Mouse (Mus musculus): ENCODE data around the gene Vps39. TPM values are rescaled to one million over a fixed set of nuclear protein-coding genes. Genes with fewer than 3 reads are reported as not detected.

The Vps39 gene
- total RNA-seq, 1 experiment = 22.4 TPM

GRCm38 (mm10) chr2:120284094-120284493 lies 68.8 kb downstream of the Vps39 start:
- Histone ChIP-seq H3K4me1 (ENCODE audit: control insufficient read depth in 2 of 2, insufficient read depth in 2 of 2, low read length in 2 of 2, poor library complexity in 1 of 2) (no peaks in the 10 kb centered on the region), H3K9me3 (ENCODE audit: control insufficient read depth, insufficient read depth, low read depth, low read length) (no peaks in the 10 kb centered on the region), H3K36me3 (ENCODE audit: control insufficient read depth, insufficient read depth, low read length, poor library complexity, severe bottlenecking) (no peaks in the 10 kb centered on the region), H3K4me3 (ENCODE audit: insufficient read depth in 1 of 2, low read depth in 1 of 2, low read length in 2 of 2, poor library complexity in 1 of 2, severe bottlenecking in 1 of 2) (no peak overlapping the region), H3K9ac (ENCODE audit: insufficient read depth, low read depth, low read length, poor library complexity, severe bottlenecking) (no peak overlapping the region), H3K27ac (ENCODE audit: insufficient read depth, low read depth, low read length, poor library complexity, severe bottlenecking) (no peak overlapping the region)
- in situ Hi-C loops (cut with MboI; ENCODE audit: low sequenced_read_pairs in 2 of 2, unreplicated experiment in 2 of 2) = loop anchor here (10.0 to 25.0 kb wide), 2 partner anchors 97 to 109 kb away; no protein-coding TSS in a partner anchor
- DNase-seq (ENCODE audit: low read depth, low spot score) = no peak
- TF ChIP-seq ZC3H11A (IDR thresholded peaks at IDR 0.05; ENCODE audit: borderline replicate concordance, low read depth, low read length) = no peak
- no peak for TF ChIP-seq ZNF384 (IDR thresholded peaks at IDR 0.05; ENCODE audit: low read depth, low read length)
- TF ChIP-seq HCFC1 (IDR thresholded peaks at IDR 0.05; ENCODE audit: borderline replicate concordance, insufficient read depth, low read length) = no peak
- TF ChIP-seq MAFK (IDR thresholded peaks at IDR 0.05; ENCODE audit: insufficient read depth, low read depth, low read length) = no peak
- TF ChIP-seq CHD2 (IDR thresholded peaks at IDR 0.05; ENCODE audit: low read depth, low read length) = no peak

GRCm38 (mm10) chr2:120283550-120283949 lies 69.4 kb downstream of the Vps39 start:
- Histone ChIP-seq H3K9me3 (ENCODE audit: control insufficient read depth, insufficient read depth, low read depth, low read length) (no peaks in the 10 kb centered on the region), H3K4me1 (ENCODE audit: control insufficient read depth in 2 of 2, insufficient read depth in 2 of 2, low read length in 2 of 2, poor library complexity in 1 of 2) (no peaks in the 10 kb centered on the region), H3K4me3 (ENCODE audit: insufficient read depth in 1 of 2, low read depth in 1 of 2, low read length in 2 of 2, poor library complexity in 1 of 2, severe bottlenecking in 1 of 2) (no peak overlapping the region), H3K27ac (ENCODE audit: insufficient read depth, low read depth, low read length, poor library complexity, severe bottlenecking) (no peak overlapping the region), H3K36me3 (ENCODE audit: control insufficient read depth, insufficient read depth, low read length, poor library complexity, severe bottlenecking) (no peaks in the 10 kb centered on the region), H3K9ac (ENCODE audit: insufficient read depth, low read depth, low read length, poor library complexity, severe bottlenecking) (no peak overlapping the region)
- DNase-seq (ENCODE audit: low read depth, low spot score) = no peak
- no peak for TF ChIP-seq ZC3H11A (IDR thresholded peaks at IDR 0.05; ENCODE audit: borderline replicate concordance, low read depth, low read length)
- no peak for TF ChIP-seq MAFK (IDR thresholded peaks at IDR 0.05; ENCODE audit: insufficient read depth, low read depth, low read length)
- no peak for TF ChIP-seq HCFC1 (IDR thresholded peaks at IDR 0.05; ENCODE audit: borderline replicate concordance, insufficient read depth, low read length)
- TF ChIP-seq CHD2 (IDR thresholded peaks at IDR 0.05; ENCODE audit: low read depth, low read length) = no peak
- TF ChIP-seq ZNF384 (IDR thresholded peaks at IDR 0.05; ENCODE audit: low read depth, low read length) = no peak
- in situ Hi-C loops (cut with MboI; ENCODE audit: low sequenced_read_pairs in 2 of 2, unreplicated experiment in 2 of 2) = loop anchor here (10.0 to 25.0 kb wide), 2 partner anchors 96 to 109 kb away; no protein-coding TSS in a partner anchor

- TF ChIP-seq ZNF384 (IDR thresholded peaks at IDR 0.05; ENCODE audit: low read depth, low read length) (no peak), CHD2 (IDR thresholded peaks at IDR 0.05; ENCODE audit: low read depth, low read length) (no peak), MAFK (IDR thresholded peaks at IDR 0.05; ENCODE audit: insufficient read depth, low read depth, low read length) (no peak), HCFC1 (IDR thresholded peaks at IDR 0.05; ENCODE audit: borderline replicate concordance, insufficient read depth, low read length) (no peak), ZC3H11A (IDR thresholded peaks at IDR 0.05; ENCODE audit: borderline replicate concordance, low read depth, low read length) (no peak)
- no peak for DNase-seq (ENCODE audit: low read depth, low spot score)
- no peak overlapping the region for H3K9ac ChIP-seq (ENCODE audit: insufficient read depth, low read depth, low read length, poor library complexity, severe bottlenecking)
- no peaks in the 10 kb centered on the region for H3K36me3 ChIP-seq (ENCODE audit: control insufficient read depth, insufficient read depth, low read length, poor library complexity, severe bottlenecking)
- in situ Hi-C loops (cut with MboI; ENCODE audit: low sequenced_read_pairs in 2 of 2, unreplicated experiment in 2 of 2) = loop anchor here (10.0 to 25.0 kb wide), 2 partner anchors 94 to 106 kb away; no protein-coding TSS in a partner anchor
- H3K27ac ChIP-seq (ENCODE audit: insufficient read depth, low read depth, low read length, poor library complexity, severe bottlenecking) = no peak overlapping the region
- 0 out of 4 replicates have a peak, but pooled peaks cover 0 to 3% of the 10 kb centered on the region in 2 experiments for H3K4me1 ChIP-seq (ENCODE audit: control insufficient read depth in 2 of 2, insufficient read depth in 2 of 2, low read length in 2 of 2, poor library complexity in 1 of 2)
- H3K4me3 ChIP-seq (ENCODE audit: insufficient read depth in 1 of 2, low read depth in 1 of 2, low read length in 2 of 2, poor library complexity in 1 of 2, severe bottlenecking in 1 of 2) = no peak overlapping the region
- no peaks in the 10 kb centered on the region for H3K9me3 ChIP-seq (ENCODE audit: control insufficient read depth, insufficient read depth, low read depth, low read length)
These were observed 71.7 kb downstream of the Vps39 start for GRCm38 (mm10) chr2:120281221-120281620.

- no peaks in the 10 kb centered on the region for H3K9me3 ChIP-seq (ENCODE audit: control insufficient read depth, insufficient read depth, low read depth, low read length)
- 0 out of 4 replicates have a peak, but pooled peaks cover 0 to 3% of the 10 kb centered on the region in 2 experiments for H3K4me1 ChIP-seq (ENCODE audit: control insufficient read depth in 2 of 2, insufficient read depth in 2 of 2, low read length in 2 of 2, poor library complexity in 1 of 2)
- peak; percentile 31 for DNase-seq (ENCODE audit: low read depth, low spot score)
- peak; percentile 20; the same call in 1 of the 2 replicates for TF ChIP-seq ZC3H11A (IDR thresholded peaks at IDR 0.05; ENCODE audit: borderline replicate concordance, low read depth, low read length)
- no peak for TF ChIP-seq CHD2 (IDR thresholded peaks at IDR 0.05; ENCODE audit: low read depth, low read length)
- no peak for TF ChIP-seq ZNF384 (IDR thresholded peaks at IDR 0.05; ENCODE audit: low read depth, low read length)
- no peak overlapping the region for H3K4me3 ChIP-seq (ENCODE audit: insufficient read depth in 1 of 2, low read depth in 1 of 2, low read length in 2 of 2, poor library complexity in 1 of 2, severe bottlenecking in 1 of 2)
- H3K36me3 ChIP-seq (ENCODE audit: control insufficient read depth, insufficient read depth, low read length, poor library complexity, severe bottlenecking) = no peaks in the 10 kb centered on the region
- no peak overlapping the region for H3K9ac ChIP-seq (ENCODE audit: insufficient read depth, low read depth, low read length, poor library complexity, severe bottlenecking)
- no peak overlapping the region for H3K27ac ChIP-seq (ENCODE audit: insufficient read depth, low read depth, low read length, poor library complexity, severe bottlenecking)
- in situ Hi-C loops (cut with MboI; ENCODE audit: low sequenced_read_pairs in 2 of 2, unreplicated experiment in 2 of 2) = loop anchor here (5.0 to 25.0 kb wide), 3 partner anchors 88 to 105 kb away; no protein-coding TSS in a partner anchor
These were observed 73.0 kb downstream of the Vps39 start for GRCm38 (mm10) chr2:120279961-120280360.
